Mouse (Mus musculus) limb, embryonic 12.5 days (tissue): ENCODE results near the gene Frmd8. TPM values are rescaled to one million over a fixed set of nuclear protein-coding genes. Genes with fewer than 3 reads are reported as not detected.
A peak's percentile ranks its signal among the peaks of the same experiment; 100 is the strongest.

Experiments used
- ATAC-seq: fragments of 200-750 bp; cut with Nextera tagmentation; 2 replicates; pipeline ENCODE4 v1.8.0; 2017; ENCODE audit warnings: low read depth, moderate TSS enrichment; ENCODE audit not compliant: insufficient number of reproducible peaks, insufficient read depth, low FRiP score, low TSS enrichment
- H3K27ac ChIP-seq: fragments of 300-500 bp; sonication (generic); 2 replicates; pipeline ENCODE4 v1.5.1; 2016; ENCODE audit warnings: mild to moderate bottlenecking, moderate library complexity
- H3K27me3 ChIP-seq: fragments of 300-500 bp; sonication (generic); 2 replicates; pipeline ENCODE4 v1.6.1; 2016; ENCODE audit warnings: mild to moderate bottlenecking, moderate library complexity
- H3K36me3 ChIP-seq: fragments of 300-500 bp; sonication (generic); 2 replicates; pipeline ENCODE4 v1.6.1; 2016; ENCODE audit warnings: mild to moderate bottlenecking, moderate library complexity
- H3K4me1 ChIP-seq: fragments of 300-500 bp; sonication (generic); replicated peaks from 2 replicates; pipeline ENCODE4 v1.6.1; 2016
- H3K4me2 ChIP-seq: fragments of 300-500 bp; sonication (generic); 2 replicates; pipeline ENCODE4 v1.6.1; 2016; ENCODE audit warnings: mild to moderate bottlenecking, moderate library complexity
- H3K4me3 ChIP-seq: fragments of 300-500 bp; sonication (generic); replicated peaks from 2 replicates; pipeline ENCODE4 v1.5.1; 2016; ENCODE audit warnings: mild to moderate bottlenecking
- H3K9ac ChIP-seq: fragments of 300-500 bp; sonication (generic); replicated peaks from 2 replicates; pipeline ENCODE4 v1.6.1; 2016; ENCODE audit warnings: mild to moderate bottlenecking, moderate library complexity
- H3K9me3 ChIP-seq: fragments of 300-500 bp; sonication (generic); 2 replicates; pipeline ENCODE4 v1.6.1; 2016; ENCODE audit warnings: mild to moderate bottlenecking, moderate library complexity
- WGBS: fragments of 180-500 bp; shearing (Covaris S2); methylation state at CpG from one replicate; pipeline ENCODE4 v1.1.7; 2016; 5-methylcytosine and 5-hydroxymethylcytosine counted together
- polyA plus RNA-seq: library from polyadenylated mRNA; unstranded; fragments of >200 nt; fragmentation: Nextera tagmentation; extraction: Ambion mirVana; gene quantifications from 2 replicates; pipeline ENCODE4 v1.2.1, GENCODE M21; 2016

Frmd8 gene
- polyA plus RNA-seq, 1 experiment from 2014 or later, result 41.4 TPM

- Histone ChIP-seq H3K27ac (no peak overlapping the region), H3K4me1 (peaks cover 22% of the 10 kb centered on the region), H3K9ac (peak overlapping the region; percentile 40; the same call in 1 of the 2 replicates), H3K4me3 (0 out of 2 replicates have a peak overlapping the region, but pooled peaks have one; percentile 5), H3K27me3 (no peaks in the 10 kb centered on the region), H3K36me3 (peaks cover 37% of the 10 kb centered on the region), H3K9me3 (no peaks in the 10 kb centered on the region), H3K4me2 (peak overlapping the region; percentile 75)
- no peak for ATAC-seq
- WGBS, result 80% methylated on average over 6 of the region's 6 CpGs
Measured at GRCm38 (mm10) chr19:5910221-5910620, 35.1 kb upstream of the Frmd8 start.

GRCm38 (mm10) chr19:5907275-5907674, 32.2 kb upstream of the Frmd8 start:
- Histone ChIP-seq H3K27me3 (no peaks in the 10 kb centered on the region), H3K27ac (no peak overlapping the region), H3K9ac (no peak overlapping the region), H3K9me3 (no peaks in the 10 kb centered on the region), H3K4me1 (peaks cover 19% of the 10 kb centered on the region), H3K36me3 (peaks cover 63% of the 10 kb centered on the region), H3K4me3 (no peak overlapping the region), H3K4me2 (no peak overlapping the region)
- WGBS, result 89% methylated on average over 3 of the region's 3 CpGs
- ATAC-seq, result no peak

GRCm38 (mm10) chr19:5894002-5894678, 19.1 kb upstream of the Frmd8 start, which contains the start of gene Tigd3:
Tigd3 (minus strand) TSS chr19:5894149.
- H3K27me3 ChIP-seq, result no peaks in the 10 kb centered on the region
- peak within 1 kb of the TSS; percentile 92 for H3K4me2 ChIP-seq
- peak within 1 kb of the TSS; percentile 67 for H3K4me3 ChIP-seq
- no peaks in the 10 kb centered on the region for H3K9me3 ChIP-seq
- 4% methylated on average over 36 of the region's 36 CpGs for WGBS
- peak; percentile 95 for ATAC-seq
- peak within 1 kb of the TSS; percentile 90 for H3K9ac ChIP-seq
- peaks cover 17% of the 10 kb centered on the region for H3K4me1 ChIP-seq
- peak within 1 kb of the TSS; percentile 73; the same call in 1 of the 2 replicates for H3K27ac ChIP-seq
- H3K36me3 ChIP-seq, result peaks cover 49% of the 10 kb centered on the region

- WGBS, result 13% methylated on average over 30 of the region's 31 CpGs
- Histone ChIP-seq H3K4me1 (peaks cover 17% of the 10 kb centered on the region), H3K4me2 (peak overlapping the region; percentile 92), H3K27me3 (no peaks in the 10 kb centered on the region), H3K9ac (peak overlapping the region; percentile 90), H3K36me3 (peaks cover 44% of the 10 kb centered on the region), H3K9me3 (no peaks in the 10 kb centered on the region), H3K4me3 (peak overlapping the region; percentile 67), H3K27ac (peak overlapping the region; percentile 73; the same call in 1 of the 2 replicates)
- peak; percentile 46; the same call in 1 of the 2 replicates for ATAC-seq
Measured at GRCm38 (mm10) chr19:5893282-5894001, 18.4 kb upstream of the Frmd8 start.

- peak overlapping the region; percentile 90 for H3K9ac ChIP-seq
- ATAC-seq, result no peak
- no peak overlapping the region for H3K27ac ChIP-seq
Measured at GRCm38 (mm10) chr19:5892735-5893134, 17.7 kb upstream of the Frmd8 start.

GRCm38 (mm10) chr19:5892262-5892661, 17.2 kb upstream of the Frmd8 start:
- Histone ChIP-seq H3K36me3 (peaks cover 35% of the 10 kb centered on the region), H3K4me2 (no peak overlapping the region), H3K9ac (no peak overlapping the region), H3K9me3 (no peaks in the 10 kb centered on the region), H3K27ac (no peak overlapping the region), H3K4me3 (no peak overlapping the region), H3K27me3 (no peaks in the 10 kb centered on the region), H3K4me1 (peaks cover 17% of the 10 kb centered on the region)
- WGBS, result 95% methylated on average over 7 of the region's 7 CpGs
- no peak for ATAC-seq

More at GRCm38 (mm10) chr19:5892735-5893134, 17.7 kb upstream of the Frmd8 start:
- H3K4me3 ChIP-seq, result peak overlapping the region; percentile 67
- no peaks in the 10 kb centered on the region for H3K27me3 ChIP-seq
- peaks cover 17% of the 10 kb centered on the region for H3K4me1 ChIP-seq
- WGBS, result 96% methylated on average over 13 of the region's 13 CpGs
- no peaks in the 10 kb centered on the region for H3K9me3 ChIP-seq
- peak overlapping the region; percentile 92 for H3K4me2 ChIP-seq
- H3K36me3 ChIP-seq, result peaks cover 39% of the 10 kb centered on the region

- Histone ChIP-seq H3K27me3 (no peaks in the 10 kb centered on the region), H3K9ac (no peak overlapping the region), H3K4me2 (no peak overlapping the region), H3K9me3 (no peaks in the 10 kb centered on the region), H3K4me1 (peaks cover 17% of the 10 kb centered on the region), H3K4me3 (no peak overlapping the region), H3K36me3 (peaks cover 30% of the 10 kb centered on the region), H3K27ac (no peak overlapping the region)
- ATAC-seq, result no peak
- WGBS, result 96% methylated on average over 12 of the region's 12 CpGs
Measured at GRCm38 (mm10) chr19:5891521-5892258, 16.6 kb upstream of the Frmd8 start.

- WGBS, result 87% methylated on average over 4 of the region's 4 CpGs
- H3K27me3 ChIP-seq, result no peaks in the 10 kb centered on the region
- H3K9me3 ChIP-seq, result no peaks in the 10 kb centered on the region
- H3K4me3 ChIP-seq, result no peak overlapping the region
- H3K9ac ChIP-seq, result no peak overlapping the region
- H3K4me1 ChIP-seq, result peaks cover 15% of the 10 kb centered on the region
- no peak overlapping the region for H3K27ac ChIP-seq
- ATAC-seq, result no peak
- no peak overlapping the region for H3K4me2 ChIP-seq
- peaks cover 14% of the 10 kb centered on the region for H3K36me3 ChIP-seq
Measured at GRCm38 (mm10) chr19:5889211-5889610, 14.1 kb upstream of the Frmd8 start.

GRCm38 (mm10) chr19:5887234-5887815, 12.3 kb upstream of the Frmd8 start:
- 68% methylated on average over 3 of the region's 3 CpGs for WGBS

GRCm38 (mm10) chr19:5885838-5886237, 10.8 kb upstream of the Frmd8 start:
- 58% methylated on average over 4 of the region's 4 CpGs for WGBS
- H3K27ac ChIP-seq, result no peak overlapping the region
- H3K36me3 ChIP-seq, result no peaks in the 10 kb centered on the region
- no peaks in the 10 kb centered on the region for H3K9me3 ChIP-seq
- H3K4me3 ChIP-seq, result no peak overlapping the region
- H3K4me1 ChIP-seq, result no peaks in the 10 kb centered on the region
- H3K9ac ChIP-seq, result no peak overlapping the region
- ATAC-seq, result no peak
- H3K4me2 ChIP-seq, result no peak overlapping the region
- no peaks in the 10 kb centered on the region for H3K27me3 ChIP-seq

More at GRCm38 (mm10) chr19:5887234-5887815, 12.3 kb upstream of the Frmd8 start:
- Histone ChIP-seq H3K9ac (no peak overlapping the region), H3K27me3 (no peaks in the 10 kb centered on the region), H3K9me3 (no peaks in the 10 kb centered on the region), H3K4me2 (no peak overlapping the region), H3K4me3 (no peak overlapping the region), H3K4me1 (0 out of 2 replicates have a peak, but pooled peaks cover 1% of the 10 kb centered on the region), H3K36me3 (peaks cover 10% of the 10 kb centered on the region), H3K27ac (no peak overlapping the region)
- ATAC-seq, result no peak
